Mouse (Mus musculus): ENCODE measurements around the gene Cbx6. TPM values are rescaled to one million over a fixed set of nuclear protein-coding genes. Genes with fewer than 3 reads are reported as not detected.

The Cbx6 gene
- polyA plus RNA-seq, 1 experiment from 2014 or later, result 52.2 TPM

GRCm38 (mm10) chr15:79850143-79850542 is 15.7 kb upstream of the Cbx6 start:
- TF ChIP-seq CTCF (IDR thresholded peaks at IDR 0.05) (peak; percentile 7; the same call in 1 of the 2 replicates), EP300 (IDR thresholded peaks at IDR 0.05) (no peak)
- DNase-seq (ENCODE audit: low spot score), result no peak
- ATAC-seq, result no peak

DNA sequence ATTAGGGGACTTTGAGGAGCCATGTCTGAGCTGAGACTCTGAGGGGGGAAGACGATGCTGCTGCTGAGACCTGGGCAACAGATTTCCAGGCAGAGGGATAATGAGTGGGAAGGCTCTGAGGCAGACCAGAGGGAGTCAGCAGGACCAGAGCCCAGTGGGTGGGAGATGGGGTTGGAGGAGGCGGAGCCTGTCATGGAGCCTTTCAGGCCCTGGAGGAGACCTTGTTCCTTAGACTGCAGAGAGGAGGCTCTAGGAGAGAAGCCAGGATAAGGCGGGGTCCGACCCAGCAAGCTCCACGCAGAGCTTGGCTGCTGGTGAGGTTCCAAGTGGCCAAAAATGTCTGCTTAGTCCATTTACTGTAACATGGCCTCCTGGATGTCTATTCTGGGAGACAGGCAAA is 12.6 kb upstream of the Cbx6 start:
- no peaks in the 10 kb centered on the region for H3K9me3 ChIP-seq (ENCODE audit: low read length)
- DNase-seq (ENCODE audit: low spot score), result peak; percentile 15
- no peak overlapping the region for H3K4me3 ChIP-seq (ENCODE audit: low read depth, low read length)
- no peak overlapping the region for H3K4me2 ChIP-seq (replicated peaks; ENCODE audit: low read depth, low read length)
- TF ChIP-seq EP300 (IDR thresholded peaks at IDR 0.05) (no peak), CTCF (IDR thresholded peaks at IDR 0.05) (no peak)
- ATAC-seq, result peak; percentile 28
- H3K4me1 ChIP-seq (ENCODE audit: insufficient read depth, low read depth, low read length), result no peaks in the 10 kb centered on the region
- H3K9ac ChIP-seq (replicated peaks; ENCODE audit: low read depth), result no peak overlapping the region
- no peak overlapping the region for H3K27ac ChIP-seq (ENCODE audit: low read length)
- H3K27me3 ChIP-seq (replicated peaks; ENCODE audit: insufficient read depth, low read length), result no peaks in the 10 kb centered on the region
- 22% methylated on average over 5 of the region's 5 CpGs for WGBS
- H3K36me3 ChIP-seq (ENCODE audit: insufficient read depth, low read length), result no peaks in the 10 kb centered on the region

More at GRCm38 (mm10) chr15:79850143-79850542, 15.7 kb upstream of the Cbx6 start:
- Histone ChIP-seq H3K27ac (ENCODE audit: low read length) (no peak overlapping the region), H3K4me3 (ENCODE audit: low read depth, low read length) (no peak overlapping the region), H3K9me3 (ENCODE audit: low read length) (no peaks in the 10 kb centered on the region), H3K9ac (replicated peaks; ENCODE audit: low read depth) (no peak overlapping the region), H3K4me2 (replicated peaks; ENCODE audit: low read depth, low read length) (no peak overlapping the region), H3K4me1 (ENCODE audit: insufficient read depth, low read depth, low read length) (no peaks in the 10 kb centered on the region), H3K36me3 (ENCODE audit: insufficient read depth, low read length) (no peaks in the 10 kb centered on the region), H3K27me3 (replicated peaks; ENCODE audit: insufficient read depth, low read length) (no peaks in the 10 kb centered on the region)
- WGBS, result 95% methylated on average over 2 of the region's 2 CpGs

- Histone ChIP-seq H3K4me2 (replicated peaks; ENCODE audit: low read depth, low read length) (no peak overlapping the region), H3K36me3 (ENCODE audit: insufficient read depth, low read length) (no peaks in the 10 kb centered on the region), H3K27me3 (replicated peaks; ENCODE audit: insufficient read depth, low read length) (no peaks in the 10 kb centered on the region), H3K4me3 (ENCODE audit: low read depth, low read length) (no peak overlapping the region), H3K9ac (replicated peaks; ENCODE audit: low read depth) (no peak overlapping the region), H3K27ac (ENCODE audit: low read length) (no peak overlapping the region), H3K9me3 (ENCODE audit: low read length) (no peaks in the 10 kb centered on the region), H3K4me1 (ENCODE audit: insufficient read depth, low read depth, low read length) (no peaks in the 10 kb centered on the region)
- no peak for ATAC-seq
- 53% methylated on average over 4 of the region's 4 CpGs for WGBS
- TF ChIP-seq EP300 (IDR thresholded peaks at IDR 0.05) (no peak), CTCF (IDR thresholded peaks at IDR 0.05) (no peak)
- no peak for DNase-seq (ENCODE audit: low spot score)
Measured at GRCm38 (mm10) chr15:79845986-79846385, 11.5 kb upstream of the Cbx6 start.

DNA sequence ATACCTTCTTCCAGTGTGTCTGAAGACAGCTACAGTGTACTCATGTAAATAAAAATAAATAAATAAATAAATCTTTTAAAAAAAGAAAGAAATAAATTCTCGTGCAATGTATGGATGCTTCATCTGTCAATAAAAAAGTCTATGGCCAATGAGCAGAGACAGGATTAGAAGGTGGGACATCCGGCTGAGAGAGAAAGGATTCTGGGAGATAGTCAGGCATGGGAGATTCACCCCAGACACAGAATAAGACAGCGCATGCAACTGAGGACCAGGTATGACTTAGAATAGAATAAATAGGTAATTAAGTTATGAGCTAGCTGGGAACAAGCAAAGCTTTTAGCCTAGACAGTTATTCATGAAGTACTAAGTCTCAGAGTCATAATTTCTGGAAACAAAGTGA is 8.5 kb upstream of the Cbx6 start:
- TF ChIP-seq EP300 (IDR thresholded peaks at IDR 0.05) (no peak), CTCF (IDR thresholded peaks at IDR 0.05) (no peak)
- WGBS, result 86% methylated on average over 3 of the region's 3 CpGs
- Histone ChIP-seq H3K36me3 (ENCODE audit: insufficient read depth, low read length) (no peaks in the 10 kb centered on the region), H3K4me3 (ENCODE audit: low read depth, low read length) (no peak overlapping the region), H3K4me1 (ENCODE audit: insufficient read depth, low read depth, low read length) (no peaks in the 10 kb centered on the region), H3K4me2 (replicated peaks; ENCODE audit: low read depth, low read length) (no peak overlapping the region), H3K9ac (replicated peaks; ENCODE audit: low read depth) (no peak overlapping the region), H3K27ac (ENCODE audit: low read length) (no peak overlapping the region), H3K27me3 (replicated peaks; ENCODE audit: insufficient read depth, low read length) (no peaks in the 10 kb centered on the region), H3K9me3 (ENCODE audit: low read length) (no peaks in the 10 kb centered on the region)
- no peak for DNase-seq (ENCODE audit: low spot score)
- no peak for ATAC-seq

DNA sequence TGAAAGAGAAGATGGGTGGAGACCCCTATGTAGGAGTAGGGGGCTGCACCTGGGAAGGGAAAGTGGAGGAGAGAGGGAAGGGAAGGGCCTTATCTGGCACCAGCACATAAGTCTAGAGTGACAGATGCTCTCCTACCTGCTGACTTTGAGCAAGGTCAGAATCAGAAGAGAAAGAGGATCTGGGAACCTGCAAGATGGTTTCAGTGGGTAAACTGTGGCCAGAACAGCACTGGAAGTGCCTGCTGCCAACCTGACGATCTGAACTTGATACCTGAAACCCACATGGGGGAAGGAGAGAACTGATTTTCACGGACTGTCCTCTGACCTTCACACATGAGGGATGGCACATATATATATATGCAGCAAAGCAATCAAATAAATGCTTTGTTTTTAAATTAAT is 5.8 kb upstream of the Cbx6 start:
- no peak overlapping the region for H3K27ac ChIP-seq (ENCODE audit: low read length)
- H3K4me1 ChIP-seq (ENCODE audit: insufficient read depth, low read depth, low read length), result no peaks in the 10 kb centered on the region
- H3K27me3 ChIP-seq (replicated peaks; ENCODE audit: insufficient read depth, low read length), result no peaks in the 10 kb centered on the region
- no peaks in the 10 kb centered on the region for H3K36me3 ChIP-seq (ENCODE audit: insufficient read depth, low read length)
- DNase-seq (ENCODE audit: low spot score) (no peak), ATAC-seq (no peak)
- H3K4me3 ChIP-seq (ENCODE audit: low read depth, low read length), result no peak overlapping the region
- no peak overlapping the region for H3K4me2 ChIP-seq (replicated peaks; ENCODE audit: low read depth, low read length)
- no peak overlapping the region for H3K9ac ChIP-seq (replicated peaks; ENCODE audit: low read depth)
- H3K9me3 ChIP-seq (ENCODE audit: low read length), result no peaks in the 10 kb centered on the region
- WGBS, result 67% methylated on average over 2 of the region's 2 CpGs
- TF ChIP-seq EP300 (IDR thresholded peaks at IDR 0.05) (no peak), CTCF (IDR thresholded peaks at IDR 0.05) (no peak)

GRCm38 (mm10) chr15:79834881-79835260 is 383 bp upstream of the Cbx6 start:
- H3K9me3 ChIP-seq (ENCODE audit: low read length), result no peaks in the 10 kb centered on the region
- TF ChIP-seq EP300 (IDR thresholded peaks at IDR 0.05), result no peak
- TF ChIP-seq CTCF (IDR thresholded peaks at IDR 0.05), result no peak
- 47% methylated on average over 9 of the region's 9 CpGs for WGBS
- peak overlapping the region; percentile 79; the same call in 1 of the 2 replicates for H3K27ac ChIP-seq (ENCODE audit: low read length)
- DNase-seq (ENCODE audit: low spot score), result no peak
- no peak for ATAC-seq
- H3K4me1 ChIP-seq (ENCODE audit: insufficient read depth, low read depth, low read length), result peaks cover 3% of the 10 kb centered on the region; the same call in 1 of the 2 replicates
- H3K27me3 ChIP-seq (replicated peaks; ENCODE audit: insufficient read depth, low read length), result no peaks in the 10 kb centered on the region
- H3K4me2 ChIP-seq (replicated peaks; ENCODE audit: low read depth, low read length), result 0 out of 2 replicates have a peak overlapping the region, but pooled peaks have one; percentile 88
- H3K36me3 ChIP-seq (ENCODE audit: insufficient read depth, low read length), result no peaks in the 10 kb centered on the region
- no peak overlapping the region for H3K9ac ChIP-seq (replicated peaks; ENCODE audit: low read depth)
- no peak overlapping the region for H3K4me3 ChIP-seq (ENCODE audit: low read depth, low read length)

Data from lung, postnatal 0 days (tissue).